ENCODE assay signal across 8 mouse cellular contexts in genomic region chr11:115162832-115163480, GRCm38 (mm10). TPM values are rescaled to one million over a fixed set of nuclear protein-coding genes. Genes with fewer than 3 reads are reported as not detected.
DNase-seq lines count a peak whose midpoint lies in the region; ATAC-seq and TF ChIP-seq lines count a peak whose summit lies in the region.

Gene Slc9a3r1 (plus strand): TSS chr11:115163341.

- H3K27me3 ChIP-seq in E14TG2a.4 (ENCODE audit: insufficient read depth, low read length): peaks cover 51% of the 10 kb centered on the region
- peaks cover 53% of the 10 kb centered on the region for H3K27me3 ChIP-seq in forebrain, embryonic 12.5 days
- peaks cover 13% of the 10 kb centered on the region; the same call in 1 of the 2 replicates for H3K27me3 ChIP-seq in heart, postnatal 0 days (ENCODE audit: control insufficient read depth, insufficient read depth, low read length)
- H3K27me3 ChIP-seq in liver, embryonic 16.5 days (ENCODE audit: control insufficient read depth, insufficient read depth, low read depth, low read length): peaks cover 16% of the 10 kb centered on the region
- H3K27me3 ChIP-seq in neural tube, embryonic 13.5 days: peaks cover 53% of the 10 kb centered on the region
- peaks cover 2% of the 10 kb centered on the region for H3K27me3 ChIP-seq in testis, adult 2 months (ENCODE audit: control insufficient read depth, insufficient read depth, low read length)

- 0 out of 2 replicates have a peak within 1 kb of the TSS, but pooled peaks have one; percentile 25 for H3K27ac ChIP-seq in forebrain, embryonic 12.5 days
- peak within 1 kb of the TSS; percentile 60 for H3K27ac ChIP-seq in heart, postnatal 0 days (ENCODE audit: low read depth)
- peak within 1 kb of the TSS; percentile 66 for H3K27ac ChIP-seq in liver, embryonic 16.5 days (ENCODE audit: low read length)
- peak within 1 kb of the TSS; percentile 49; the same call in 1 of the 2 replicates for H3K27ac ChIP-seq in neural tube, embryonic 13.5 days (replicated peaks)
- H3K27ac ChIP-seq in testis, adult 2 months (ENCODE audit: control insufficient read depth, insufficient read depth, low read depth, low read length): peak within 1 kb of the TSS; percentile 20; the same call in 1 of the 2 replicates

- TF ChIP-seq POLR2A in testis, adult 2 months (IDR thresholded peaks at IDR 0.05; ENCODE audit: control insufficient read depth, low read depth, low read length): peak; percentile 77; the same call in 1 of the 2 replicates

- WGBS in forebrain, embryonic 12.5 days: under 1% methylated on average over 47 of the region's 47 CpGs
- 1% methylated on average over 44 of the region's 47 CpGs for WGBS in heart, postnatal 0 days
- under 1% methylated on average over 47 of the region's 47 CpGs for WGBS in liver, embryonic 16.5 days (ENCODE audit: insufficient replicate concordance)
- WGBS in neural tube, embryonic 13.5 days: under 1% methylated on average over 47 of the region's 47 CpGs

- TF ChIP-seq EP300 in heart, postnatal 0 days (IDR thresholded peaks at IDR 0.05; ENCODE audit: low read depth): no peak

- no peaks in the 10 kb centered on the region for H3K9me3 ChIP-seq in E14TG2a.4 (ENCODE audit: low read length)
- H3K9me3 ChIP-seq in forebrain, embryonic 12.5 days: no peaks in the 10 kb centered on the region
- no peaks in the 10 kb centered on the region for H3K9me3 ChIP-seq in heart, postnatal 0 days (replicated peaks; ENCODE audit: control insufficient read depth, low read length)
- H3K9me3 ChIP-seq in liver, embryonic 16.5 days (replicated peaks; ENCODE audit: control insufficient read depth, low read length): no peaks in the 10 kb centered on the region
- H3K9me3 ChIP-seq in neural tube, embryonic 13.5 days: no peaks in the 10 kb centered on the region

- H3K4me2 ChIP-seq in forebrain, embryonic 12.5 days: peak within 1 kb of the TSS; percentile 82
- H3K4me2 ChIP-seq in heart, postnatal 0 days (ENCODE audit: low read depth, low read length): peak within 1 kb of the TSS; percentile 70
- peak within 1 kb of the TSS; percentile 91 for H3K4me2 ChIP-seq in liver, embryonic 16.5 days (ENCODE audit: low read depth, low read length)
- H3K4me2 ChIP-seq in neural tube, embryonic 13.5 days: peak within 1 kb of the TSS; percentile 77

- H3K4me3 ChIP-seq in E14TG2a.4 (replicated peaks; ENCODE audit: low read length): peak within 1 kb of the TSS; percentile 97
- peak within 1 kb of the TSS; percentile 62 for H3K4me3 ChIP-seq in forebrain, embryonic 12.5 days (replicated peaks)
- peak within 1 kb of the TSS; percentile 55 for H3K4me3 ChIP-seq in heart, postnatal 0 days (ENCODE audit: low read depth, low read length)
- H3K4me3 ChIP-seq in liver, embryonic 16.5 days (ENCODE audit: low read depth, low read length): peak within 1 kb of the TSS; percentile 85
- peak within 1 kb of the TSS; percentile 63 for H3K4me3 ChIP-seq in neural tube, embryonic 13.5 days
- H3K4me3 ChIP-seq in testis, adult 2 months (ENCODE audit: control insufficient read depth, low read depth, low read length): peak within 1 kb of the TSS; percentile 88

- H3K4me1 ChIP-seq in E14TG2a.4 (replicated peaks; ENCODE audit: low read depth, low read length): peaks cover 63% of the 10 kb centered on the region
- H3K4me1 ChIP-seq in forebrain, embryonic 12.5 days: peaks cover 38% of the 10 kb centered on the region
- 0 out of 2 replicates have a peak, but pooled peaks cover 17% of the 10 kb centered on the region for H3K4me1 ChIP-seq in heart, postnatal 0 days (ENCODE audit: control insufficient read depth, insufficient read depth)
- peaks cover 34% of the 10 kb centered on the region for H3K4me1 ChIP-seq in liver, embryonic 16.5 days (ENCODE audit: control insufficient read depth, low read depth, low read length)
- H3K4me1 ChIP-seq in neural tube, embryonic 13.5 days (replicated peaks): peaks cover 43% of the 10 kb centered on the region
- peaks cover 22% of the 10 kb centered on the region for H3K4me1 ChIP-seq in testis, adult 2 months (ENCODE audit: control insufficient read depth, insufficient read depth, low read length)

- TF ChIP-seq CTCF in E14TG2a.4 (conservative IDR thresholded peaks at IDR 0.05; ENCODE audit: low read length): no peak
- TF ChIP-seq CTCF in heart, postnatal 0 days (IDR thresholded peaks at IDR 0.05; ENCODE audit: low read depth): no peak
- no peak for TF ChIP-seq CTCF in testis, adult 2 months (IDR thresholded peaks at IDR 0.05; ENCODE audit: control insufficient read depth, insufficient read depth, insufficient replicate concordance, low read depth, low read length)

- ATAC-seq in forebrain, embryonic 12.5 days (ENCODE audit: low FRiP score): peak; percentile 97
- ATAC-seq in heart, postnatal 0 days (ENCODE audit: insufficient read depth, low read depth): peak; percentile 97
- ATAC-seq in liver, embryonic 16.5 days (ENCODE audit: low read depth): peak; percentile 94
- ATAC-seq in neural tube, embryonic 13.5 days (ENCODE audit: low read depth): peak; percentile 94

- DNase-seq in c-Kit-positive CD71-positive TER-119-positive erythroid progenitor cells, embryonic 14.5 days (ENCODE audit: low spot score): peak; percentile 98
- peak; percentile 95 for DNase-seq in heart, postnatal 0 days (ENCODE audit: low spot score)
- DNase-seq in kidney, postnatal 4 days: peak; percentile 98 to 99

- peaks cover 24% of the 10 kb centered on the region for H3K36me3 ChIP-seq in E14TG2a.4 (ENCODE audit: insufficient read depth, low read length)
- H3K36me3 ChIP-seq in forebrain, embryonic 12.5 days (replicated peaks): no peaks in the 10 kb centered on the region
- H3K36me3 ChIP-seq in heart, postnatal 0 days (replicated peaks; ENCODE audit: control insufficient read depth, insufficient read depth, low read length): no peaks in the 10 kb centered on the region
- H3K36me3 ChIP-seq in liver, embryonic 16.5 days (ENCODE audit: control insufficient read depth, insufficient read depth): no peaks in the 10 kb centered on the region
- no peaks in the 10 kb centered on the region for H3K36me3 ChIP-seq in neural tube, embryonic 13.5 days
- no peaks in the 10 kb centered on the region for H3K36me3 ChIP-seq in testis, adult 2 months (ENCODE audit: control insufficient read depth, insufficient read depth, low read length)

- H3K9ac ChIP-seq in forebrain, embryonic 12.5 days: peak within 1 kb of the TSS; percentile 65
- peak within 1 kb of the TSS; percentile 54 for H3K9ac ChIP-seq in heart, postnatal 0 days (replicated peaks; ENCODE audit: low read depth, low read length)
- H3K9ac ChIP-seq in liver, embryonic 16.5 days (ENCODE audit: low read depth, low read length): peak within 1 kb of the TSS; percentile 78
- peak within 1 kb of the TSS; percentile 72 for H3K9ac ChIP-seq in neural tube, embryonic 13.5 days

RNA-seq across cellular contexts. Expression of gene Slc9a3r1, which starts in this region (rescaled TPM):
- polyA plus RNA-seq in forebrain, embryonic 12.5 days (2016; fragmentation: Nextera tagmentation; extraction: Ambion mirVana): 31.3 and 32.2 TPM in 2 replicates
- 11.3 and 13.6 TPM in 2 replicates for total RNA-seq in heart, postnatal 0 days (2014; rRNA removed; ENCODE audit: low replicate concordance)
- 12.3 and 14.2 TPM in 2 replicates for polyA plus RNA-seq in heart, postnatal 0 days (2015; fragmentation: Nextera tagmentation; extraction: Ambion mirVana)
- 78.8 and 88.7 TPM in 2 replicates for polyA plus RNA-seq in liver, embryonic 16.5 days (2015; fragmentation: Nextera tagmentation; extraction: Ambion mirVana)
- 50.6 and 58.1 TPM in 2 replicates for polyA plus RNA-seq in neural tube, embryonic 13.5 days (2015; fragmentation: Nextera tagmentation; extraction: Ambion mirVana)
- polyA plus RNA-seq in testis, adult 2 months (2012; rRNA removed): 21.2 and 29.7 TPM in 2 replicates

Comparison
In these comparisons a context has a peak if more than half of its experiments do, and no peak if none do; other contexts are left out.
1. Peak in every context shown above with its lines: DNase-seq, ATAC-seq, H3K4me3 ChIP-seq and H3K27ac ChIP-seq.